Mouse (Mus musculus): ENCODE measurements around the gene Psmg1. TPM values are rescaled to one million over a fixed set of nuclear protein-coding genes. Genes with fewer than 3 reads are reported as not detected.
"Not testable (repeated sequence)": the region's sequence is repeated elsewhere in the genome, so short reads cannot be mapped to it uniquely, and the experiment has no call there.

The Psmg1 gene
- polyA plus RNA-seq (2015; fragmentation: Nextera tagmentation; extraction: Ambion mirVana), result 87.1 and 95.2 TPM in 2 replicates

GRCm38 (mm10) chr16:95990462-95991121 is at the start of gene Psmg1:
Psmg1 (minus strand) TSS chr16:95990960.
- WGBS, result under 1% methylated on average over 61 of the region's 62 CpGs
- Histone ChIP-seq H3K27me3 (no peaks in the 10 kb centered on the region), H3K9ac (peak within 1 kb of the TSS; percentile 88), H3K4me2 (replicated peaks) (peak within 1 kb of the TSS; percentile 73), H3K27ac (peak within 1 kb of the TSS; percentile 91), H3K4me3 (peak within 1 kb of the TSS; percentile 80), H3K4me1 (peaks cover 19% of the 10 kb centered on the region), H3K36me3 (peaks cover 51% of the 10 kb centered on the region), H3K9me3 (no peaks in the 10 kb centered on the region)
- peak; percentile 93 for ATAC-seq (ENCODE audit: low FRiP score, low read depth)

GRCm38 (mm10) chr16:96039538-96039937 is 48.8 kb upstream of the Psmg1 start:
- ATAC-seq (ENCODE audit: low FRiP score, low read depth), result no peak
- Histone ChIP-seq H3K4me3 (no peak overlapping the region), H3K9ac (no peak overlapping the region), H3K27ac (no peak overlapping the region), H3K4me1 (no peaks in the 10 kb centered on the region), H3K27me3 (no peaks in the 10 kb centered on the region), H3K4me2 (replicated peaks) (no peak overlapping the region), H3K36me3 (peaks cover 97% of the 10 kb centered on the region), H3K9me3 (no peaks in the 10 kb centered on the region)
- 60% methylated on average over 6 of the region's 6 CpGs for WGBS

- no peak for ATAC-seq (ENCODE audit: low FRiP score, low read depth)
- Histone ChIP-seq H3K4me1 (no peaks in the 10 kb centered on the region), H3K4me2 (replicated peaks) (no peak overlapping the region), H3K27me3 (no peaks in the 10 kb centered on the region), H3K4me3 (no peak overlapping the region), H3K27ac (no peak overlapping the region; the same call in 1 of the 2 replicates), H3K36me3 (peaks cover 96% of the 10 kb centered on the region), H3K9me3 (no peaks in the 10 kb centered on the region), H3K9ac (no peak overlapping the region)
- WGBS, result 66% methylated on average over 6 of the region's 6 CpGs
Observed at GRCm38 (mm10) chr16:96034473-96034872, 43.7 kb upstream of the Psmg1 start.

GRCm38 (mm10) chr16:96032368-96033043 is 41.7 kb upstream of the Psmg1 start:
- Histone ChIP-seq H3K27me3 (no peaks in the 10 kb centered on the region), H3K4me1 (no peaks in the 10 kb centered on the region), H3K4me2 (replicated peaks) (no peak overlapping the region), H3K4me3 (no peak overlapping the region), H3K9me3 (no peaks in the 10 kb centered on the region), H3K36me3 (peaks cover 96% of the 10 kb centered on the region), H3K27ac (no peak overlapping the region), H3K9ac (no peak overlapping the region)
- 92% methylated on average over 13 of the region's 13 CpGs for WGBS
- ATAC-seq (ENCODE audit: low FRiP score, low read depth), result no peak

- Histone ChIP-seq H3K9me3 (no peaks in the 10 kb centered on the region), H3K4me2 (replicated peaks) (no peak overlapping the region), H3K9ac (no peak overlapping the region; the same call in 1 of the 2 replicates), H3K27me3 (no peaks in the 10 kb centered on the region), H3K4me1 (no peaks in the 10 kb centered on the region), H3K4me3 (no peak overlapping the region), H3K36me3 (peaks cover 97% of the 10 kb centered on the region), H3K27ac (no peak overlapping the region)
- no peak for ATAC-seq (ENCODE audit: low FRiP score, low read depth)
- 83% methylated on average over 2 of the region's 2 CpGs for WGBS
Observed at GRCm38 (mm10) chr16:96030476-96031102, 39.8 kb upstream of the Psmg1 start.

GRCm38 (mm10) chr16:96026256-96026655 is 35.5 kb upstream of the Psmg1 start:
- Histone ChIP-seq H3K4me1 (no peaks in the 10 kb centered on the region), H3K4me2 (replicated peaks) (no peak overlapping the region), H3K27ac (no peak overlapping the region), H3K9ac (no peak overlapping the region), H3K4me3 (no peak overlapping the region), H3K36me3 (peaks cover 89% of the 10 kb centered on the region), H3K27me3 (no peaks in the 10 kb centered on the region), H3K9me3 (no peaks in the 10 kb centered on the region)
- 90% methylated on average over 5 of the region's 5 CpGs for WGBS
- ATAC-seq (ENCODE audit: low FRiP score, low read depth), result no peak

- no peak overlapping the region for H3K27ac ChIP-seq
- H3K9me3 ChIP-seq, result no peaks in the 10 kb centered on the region
- ATAC-seq (ENCODE audit: low FRiP score, low read depth), result no peak
- no peak overlapping the region for H3K9ac ChIP-seq
- H3K27me3 ChIP-seq, result no peaks in the 10 kb centered on the region
- no peaks in the 10 kb centered on the region for H3K4me1 ChIP-seq
- 83% methylated on average over 3 of the region's 3 CpGs for WGBS
- H3K36me3 ChIP-seq, result peaks cover 89% of the 10 kb centered on the region
- H3K4me2 ChIP-seq (replicated peaks), result no peak overlapping the region
- no peak overlapping the region for H3K4me3 ChIP-seq
Observed at GRCm38 (mm10) chr16:96025244-96025643, 34.5 kb upstream of the Psmg1 start.

- Histone ChIP-seq H3K4me2 (replicated peaks) (no peak overlapping the region), H3K27ac (no peak overlapping the region), H3K9me3 (no peaks in the 10 kb centered on the region), H3K4me1 (no peaks in the 10 kb centered on the region), H3K27me3 (no peaks in the 10 kb centered on the region), H3K4me3 (no peak overlapping the region), H3K36me3 (peaks cover 88% of the 10 kb centered on the region), H3K9ac (no peak overlapping the region)
- 92% methylated on average over 10 of the region's 10 CpGs for WGBS
- no peak for ATAC-seq (ENCODE audit: low FRiP score, low read depth)
Observed at GRCm38 (mm10) chr16:96021045-96021444, 30.3 kb upstream of the Psmg1 start.

- no CpG with 5 or more reads among the region's 10 CpGs for WGBS
- not testable (repeated sequence) for H3K9ac ChIP-seq; ATAC-seq (ENCODE audit: low FRiP score, low read depth); H3K4me2 ChIP-seq (replicated peaks); H3K9me3 ChIP-seq; H3K4me3 ChIP-seq; H3K4me1 ChIP-seq; H3K27me3 ChIP-seq; H3K27ac ChIP-seq
- H3K36me3 ChIP-seq, result peaks cover 33% of the 10 kb centered on the region
Observed at GRCm38 (mm10) chr16:96009124-96009523, 18.4 kb upstream of the Psmg1 start.

GRCm38 (mm10) chr16:96004278-96004677 is 13.5 kb upstream of the Psmg1 start:
- H3K4me3 ChIP-seq; H3K27me3 ChIP-seq; H3K9ac ChIP-seq; H3K4me1 ChIP-seq; H3K4me2 ChIP-seq (replicated peaks); H3K27ac ChIP-seq; H3K9me3 ChIP-seq; ATAC-seq (ENCODE audit: low FRiP score, low read depth): not testable (repeated sequence)
- peaks cover 51% of the 10 kb centered on the region for H3K36me3 ChIP-seq
- WGBS, result no CpG with 5 or more reads among the region's 10 CpGs

- 90% methylated on average over 5 of the region's 5 CpGs for WGBS
- no peak overlapping the region for H3K4me2 ChIP-seq (replicated peaks)
- H3K4me1 ChIP-seq, result no peaks in the 10 kb centered on the region
- H3K36me3 ChIP-seq, result peaks cover 70% of the 10 kb centered on the region
- H3K27me3 ChIP-seq, result no peaks in the 10 kb centered on the region
- H3K9ac ChIP-seq, result no peak overlapping the region
- no peak overlapping the region for H3K27ac ChIP-seq
- H3K4me3 ChIP-seq, result no peak overlapping the region
- ATAC-seq (ENCODE audit: low FRiP score, low read depth), result no peak
- H3K9me3 ChIP-seq, result no peaks in the 10 kb centered on the region
Observed at GRCm38 (mm10) chr16:95999291-95999690, 8.5 kb upstream of the Psmg1 start.

GRCm38 (mm10) chr16:95996156-95996555 is 5.4 kb upstream of the Psmg1 start:
- Histone ChIP-seq H3K4me2 (replicated peaks) (no peak overlapping the region), H3K4me1 (peaks cover 7% of the 10 kb centered on the region), H3K9ac (no peak overlapping the region), H3K4me3 (no peak overlapping the region), H3K36me3 (peaks cover 66% of the 10 kb centered on the region), H3K27ac (no peak overlapping the region), H3K9me3 (no peaks in the 10 kb centered on the region), H3K27me3 (no peaks in the 10 kb centered on the region)
- no peak for ATAC-seq (ENCODE audit: low FRiP score, low read depth)
- 80% methylated on average over 7 of the region's 7 CpGs for WGBS

All from limb, embryonic 13.5 days (tissue).